Mouse (Mus musculus) stomach, embryonic 16.5 days (tissue): ENCODE measurements around the gene 4921524J17Rik. TPM values are rescaled to one million over a fixed set of nuclear protein-coding genes. Genes with fewer than 3 reads are reported as not detected.

Experiments used
- ATAC-seq: fragments of 200-750 bp; cut with Nextera tagmentation; 2 replicates; pipeline ENCODE4 v1.8.0; 2017; ENCODE audit warnings: moderate number of reproducible peaks, moderate TSS enrichment; ENCODE audit not compliant: insufficient read depth, low FRiP score
- H3K27ac ChIP-seq: fragments of 300-500 bp; sonication (generic); 2 replicates; pipeline ENCODE4 v1.5.1; 2014; ENCODE audit warnings: low read length
- H3K27me3 ChIP-seq: fragments of 300-500 bp; sonication (generic); 2 replicates; pipeline ENCODE4 v1.6.1; 2014; ENCODE audit warnings: low read length, control low read depth, mixed read lengths; ENCODE audit not compliant: control insufficient read depth, insufficient read depth
- H3K36me3 ChIP-seq: fragments of 300-500 bp; sonication (generic); 2 replicates; pipeline ENCODE4 v1.6.1; 2014; ENCODE audit warnings: low read length; ENCODE audit not compliant: control insufficient read depth, insufficient read depth
- H3K4me1 ChIP-seq: fragments of 300-500 bp; sonication (generic); 2 replicates; pipeline ENCODE4 v1.6.1; 2014; ENCODE audit warnings: low read length, control low read depth, mixed read lengths; ENCODE audit not compliant: control insufficient read depth, insufficient read depth
- H3K4me2 ChIP-seq: fragments of 300-500 bp; sonication (generic); 2 replicates; pipeline ENCODE4 v1.6.1; 2014; ENCODE audit warnings: low read depth, low read length, mixed read lengths
- H3K4me3 ChIP-seq: fragments of 300-500 bp; sonication (generic); replicated peaks from 2 replicates; pipeline ENCODE4 v1.5.1; 2014; ENCODE audit warnings: mild to moderate bottlenecking, low read length
- H3K9ac ChIP-seq: fragments of 300-500 bp; sonication (generic); 2 replicates; pipeline ENCODE4 v1.6.1; 2014; ENCODE audit warnings: low read length
- H3K9me3 ChIP-seq: fragments of 300-500 bp; sonication (generic); replicated peaks from 2 replicates; pipeline ENCODE4 v1.6.1; 2016; ENCODE audit warnings: low read length, control low read depth; ENCODE audit not compliant: control insufficient read depth
- WGBS: fragments of 180-500 bp; shearing (Covaris S2); extraction: QIAGEN DNeasy Blood & Tissue Kit; methylation state at CpG from one replicate; pipeline ENCODE4 v1.1.7; 2014; 5-methylcytosine and 5-hydroxymethylcytosine counted together
- polyA plus RNA-seq: library from polyadenylated mRNA; unstranded; fragments of >200 nt; fragmentation: Nextera tagmentation; extraction: Ambion mirVana; gene quantifications from 2 replicates; pipeline ENCODE4 v1.2.1, GENCODE M21; 2015

Gene 4921524J17Rik
- polyA plus RNA-seq, 1 experiment from 2014 or later: 41.0 TPM

DNA sequence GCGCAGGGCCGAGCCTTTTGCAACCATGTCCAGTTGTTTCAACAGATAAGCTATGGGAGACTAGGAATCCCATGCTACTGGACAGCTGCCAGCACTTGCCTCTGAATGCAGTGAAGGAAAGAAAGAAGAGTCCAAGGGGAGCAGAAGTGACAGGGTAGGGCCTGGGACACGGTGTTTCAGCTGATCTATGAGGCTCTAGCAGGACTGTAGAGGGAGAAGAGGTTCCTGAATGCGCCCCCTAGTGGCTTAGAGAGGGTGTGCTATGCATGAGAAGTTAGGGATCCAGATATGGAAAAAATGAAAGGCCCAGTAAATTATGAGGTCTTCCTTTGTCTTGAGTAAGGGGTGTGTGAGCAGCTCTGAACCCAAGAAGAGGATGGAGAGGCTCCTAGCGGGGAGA lies 35.1 kb downstream of the 4921524J17Rik start:
- H3K27ac ChIP-seq: no peak overlapping the region
- no peak overlapping the region for H3K4me3 ChIP-seq
- no peaks in the 10 kb centered on the region for H3K27me3 ChIP-seq
- no peak overlapping the region for H3K9ac ChIP-seq
- no peaks in the 10 kb centered on the region for H3K36me3 ChIP-seq
- H3K9me3 ChIP-seq: no peaks in the 10 kb centered on the region
- no peak overlapping the region for H3K4me2 ChIP-seq
- 46% methylated on average over 5 of the region's 5 CpGs for WGBS
- 0 out of 2 replicates have a peak, but pooled peaks have one; percentile 60 for ATAC-seq
- no peaks in the 10 kb centered on the region for H3K4me1 ChIP-seq

DNA sequence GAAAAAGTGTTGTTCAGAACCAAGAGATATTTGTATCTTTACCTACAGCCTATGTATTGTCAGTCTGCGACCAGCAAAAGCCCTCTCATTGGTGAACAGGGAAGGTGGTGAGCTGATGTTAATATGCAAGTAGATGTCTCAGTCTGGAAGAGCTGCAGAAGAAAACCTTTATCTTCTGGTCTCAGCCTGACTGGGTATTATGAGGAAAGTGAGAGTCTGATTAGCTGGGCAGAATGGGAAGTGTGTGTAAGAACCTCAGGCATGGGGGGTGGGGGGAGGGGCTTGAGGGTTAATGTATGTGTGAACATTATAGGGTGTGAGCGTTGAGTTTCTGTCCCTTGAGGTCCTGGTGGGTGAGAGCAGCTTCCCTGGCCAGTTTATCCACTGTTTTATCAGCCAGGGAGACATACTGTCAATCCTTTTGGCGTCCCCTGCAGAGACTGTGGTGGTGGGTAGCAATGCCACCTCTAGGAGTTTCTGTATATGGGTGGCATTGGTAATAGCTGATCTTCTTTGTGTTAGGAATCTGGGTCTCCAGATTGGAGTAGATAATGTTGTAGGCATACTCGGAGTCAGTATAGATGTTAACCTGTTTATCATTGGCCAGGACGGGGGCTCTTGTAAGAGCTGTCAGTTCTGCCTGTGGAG lies 36.1 kb downstream of the 4921524J17Rik start:
- Histone ChIP-seq H3K4me3 (no peak overlapping the region), H3K27me3 (no peaks in the 10 kb centered on the region), H3K4me1 (no peaks in the 10 kb centered on the region), H3K27ac (no peak overlapping the region), H3K9me3 (no peaks in the 10 kb centered on the region), H3K36me3 (no peaks in the 10 kb centered on the region), H3K9ac (no peak overlapping the region), H3K4me2 (no peak overlapping the region)
- ATAC-seq: no peak
- WGBS: 80% methylated on average over 5 of the region's 5 CpGs

DNA sequence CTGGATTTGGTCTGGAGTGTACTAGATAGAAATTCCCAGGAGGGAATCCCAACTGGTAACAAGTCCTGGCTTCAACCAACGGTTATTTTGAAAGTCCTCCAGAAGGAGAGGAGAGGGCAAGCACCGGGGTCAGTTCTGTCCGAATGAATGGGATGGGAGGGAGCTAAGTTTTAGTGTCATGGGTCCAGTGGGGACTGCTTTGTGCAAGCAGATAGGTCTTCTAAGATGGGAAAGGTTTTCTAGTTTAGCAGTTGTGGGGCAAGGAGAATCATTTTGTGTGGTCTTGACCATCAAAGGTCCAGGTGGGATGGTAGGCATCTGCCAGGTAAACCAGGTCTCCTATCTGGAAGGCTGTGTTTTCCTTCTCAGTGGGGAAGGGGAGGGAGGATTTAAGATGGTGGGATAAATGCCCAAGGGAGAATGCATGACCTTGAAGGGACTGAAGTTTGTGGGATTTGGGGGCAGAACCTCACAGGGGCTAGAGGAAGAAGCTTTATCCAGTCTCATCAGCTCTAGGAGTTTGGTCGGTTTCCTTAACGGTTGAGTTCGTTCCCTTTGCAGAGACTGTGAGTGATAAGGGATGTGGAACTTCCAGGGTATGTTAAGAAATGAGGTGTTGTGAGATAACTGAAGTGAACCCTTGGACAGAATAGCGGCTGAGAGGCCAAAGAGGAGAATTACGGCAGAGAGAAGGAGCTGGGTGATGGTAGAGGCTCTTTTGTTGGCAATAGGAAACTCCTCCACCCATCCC lies 36.8 kb downstream of the 4921524J17Rik start:
- Histone ChIP-seq H3K27ac (no peak overlapping the region), H3K36me3 (no peaks in the 10 kb centered on the region), H3K4me3 (no peak overlapping the region), H3K9ac (no peak overlapping the region), H3K4me1 (no peaks in the 10 kb centered on the region), H3K9me3 (no peaks in the 10 kb centered on the region), H3K27me3 (no peaks in the 10 kb centered on the region), H3K4me2 (no peak overlapping the region)
- ATAC-seq: no peak
- WGBS: 75% methylated on average over 8 of the region's 8 CpGs

GRCm38 (mm10) chr8:85395017-85395416 lies 37.6 kb downstream of the 4921524J17Rik start:
- 68% methylated on average over 3 of the region's 3 CpGs for WGBS
- H3K27me3 ChIP-seq: no peaks in the 10 kb centered on the region
- no peaks in the 10 kb centered on the region for H3K4me1 ChIP-seq
- no peak overlapping the region for H3K4me2 ChIP-seq
- H3K9ac ChIP-seq: no peak overlapping the region
- no peaks in the 10 kb centered on the region for H3K9me3 ChIP-seq
- H3K36me3 ChIP-seq: no peaks in the 10 kb centered on the region
- no peak overlapping the region for H3K27ac ChIP-seq
- H3K4me3 ChIP-seq: no peak overlapping the region
- ATAC-seq: no peak

DNA sequence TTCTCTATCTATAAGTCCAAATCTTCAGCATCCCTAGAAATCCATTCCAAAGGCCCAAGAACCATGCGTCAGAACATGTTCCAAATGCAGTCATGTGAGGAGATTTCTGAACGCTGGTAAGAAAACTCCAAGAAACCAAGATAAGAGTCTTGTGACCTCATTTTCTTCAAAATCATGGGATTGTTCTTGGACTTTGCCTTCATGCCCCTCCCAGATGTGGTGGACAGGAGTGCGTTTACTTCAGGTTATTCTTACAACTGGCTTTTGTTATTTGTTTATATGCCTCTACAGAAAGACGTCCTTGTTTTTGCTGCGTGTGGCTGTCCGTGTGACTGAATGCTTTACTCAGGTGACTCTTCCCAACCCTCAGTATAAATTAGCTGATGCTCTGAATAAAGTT lies 39.4 kb downstream of the 4921524J17Rik start:
- Histone ChIP-seq H3K4me2 (no peak overlapping the region), H3K4me1 (no peaks in the 10 kb centered on the region), H3K27me3 (no peaks in the 10 kb centered on the region), H3K27ac (no peak overlapping the region), H3K9me3 (no peaks in the 10 kb centered on the region), H3K36me3 (no peaks in the 10 kb centered on the region), H3K9ac (no peak overlapping the region), H3K4me3 (no peak overlapping the region)
- no peak for ATAC-seq
- 75% methylated on average over 6 of the region's 6 CpGs for WGBS

GRCm38 (mm10) chr8:85391438-85391837 lies 41.2 kb downstream of the 4921524J17Rik start:
- WGBS: 41% methylated on average over 1 of the region's 1 CpGs
- Histone ChIP-seq H3K27ac (no peak overlapping the region), H3K9ac (no peak overlapping the region), H3K4me2 (no peak overlapping the region), H3K4me1 (no peaks in the 10 kb centered on the region), H3K27me3 (no peaks in the 10 kb centered on the region), H3K4me3 (no peak overlapping the region), H3K36me3 (no peaks in the 10 kb centered on the region), H3K9me3 (no peaks in the 10 kb centered on the region)
- ATAC-seq: no peak

DNA sequence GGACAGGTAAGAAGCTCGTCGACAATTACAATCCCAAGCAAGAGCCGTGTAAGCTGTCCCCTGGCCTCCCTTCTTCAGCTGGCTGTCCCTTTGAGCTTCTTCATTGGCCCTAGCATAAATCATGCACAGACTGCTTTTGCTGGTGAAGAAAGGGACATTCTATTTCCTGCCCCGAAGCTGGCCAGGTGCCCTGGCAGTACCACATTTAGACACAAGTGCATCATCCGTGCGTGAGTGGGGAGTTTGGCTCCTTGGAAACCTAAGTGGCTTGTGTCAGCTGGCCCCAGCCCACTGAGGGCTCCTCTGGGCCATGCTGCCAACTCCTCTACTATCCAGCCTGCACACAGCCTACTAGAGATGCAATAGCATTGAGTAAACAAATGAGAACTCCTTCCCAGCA lies 46.4 kb downstream of the 4921524J17Rik start, which contains the start of gene Mylk3:
TSS of gene Mylk3 (minus strand) at position 141 of the 400 bp plus-strand sequence.
- no peaks in the 10 kb centered on the region for H3K36me3 ChIP-seq
- H3K4me1 ChIP-seq: peaks cover 9% of the 10 kb centered on the region; the same call in 1 of the 2 replicates
- no peak for ATAC-seq
- no peak within 1 kb of the TSS for H3K4me3 ChIP-seq
- H3K9ac ChIP-seq: no peak within 1 kb of the TSS
- H3K9me3 ChIP-seq: no peaks in the 10 kb centered on the region
- H3K4me2 ChIP-seq: no peak within 1 kb of the TSS
- WGBS: 70% methylated on average over 6 of the region's 6 CpGs
- no peak within 1 kb of the TSS for H3K27ac ChIP-seq
- no peaks in the 10 kb centered on the region for H3K27me3 ChIP-seq

- Histone ChIP-seq H3K4me3 (no peak overlapping the region), H3K27ac (no peak overlapping the region), H3K36me3 (no peaks in the 10 kb centered on the region), H3K4me1 (peaks cover 34% of the 10 kb centered on the region; the same call in 1 of the 2 replicates), H3K9ac (no peak overlapping the region), H3K4me2 (no peak overlapping the region), H3K9me3 (no peaks in the 10 kb centered on the region), H3K27me3 (no peaks in the 10 kb centered on the region)
- 56% methylated on average over 4 of the region's 4 CpGs for WGBS
- no peak for ATAC-seq
Measured at GRCm38 (mm10) chr8:85381926-85382325, 50.7 kb downstream of the 4921524J17Rik start.

DNA sequence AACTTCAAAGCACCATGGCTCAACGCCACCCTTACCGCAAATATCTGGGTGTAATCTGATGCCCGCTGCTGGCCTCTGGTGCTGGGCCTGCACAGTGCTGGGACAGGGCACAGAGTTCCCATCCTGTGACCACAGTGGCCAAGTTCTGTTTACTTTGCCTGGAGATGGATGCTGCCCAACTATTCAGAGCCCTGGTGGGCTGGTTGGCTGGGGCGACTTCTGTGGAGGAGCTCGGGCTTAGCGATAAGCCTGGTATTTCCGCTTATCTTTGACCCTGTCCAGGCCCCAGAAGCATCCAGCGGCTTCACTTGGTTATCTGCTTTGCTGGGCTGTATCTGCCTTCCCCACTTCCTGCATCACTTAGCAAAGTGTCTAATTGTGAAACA lies 51.8 kb downstream of the 4921524J17Rik start:
- ATAC-seq: peak; percentile 67
- Histone ChIP-seq H3K27ac (peak overlapping the region; percentile 25; the same call in 1 of the 2 replicates), H3K4me3 (no peak overlapping the region), H3K4me1 (peaks cover 34% of the 10 kb centered on the region; the same call in 1 of the 2 replicates), H3K36me3 (no peaks in the 10 kb centered on the region), H3K9ac (no peak overlapping the region; the same call in 1 of the 2 replicates), H3K4me2 (no peak overlapping the region; the same call in 1 of the 2 replicates), H3K9me3 (no peaks in the 10 kb centered on the region), H3K27me3 (no peaks in the 10 kb centered on the region)
- WGBS: 35% methylated on average over 8 of the region's 8 CpGs
